Mouse (Mus musculus) ES-E14 (cell line): Measurements from ENCODE around the gene Kif26b.

Experiments used
- CHD2 ChIP-seq: IDR thresholded peaks from 2 replicates; pipeline ENCODE4 v1.6.1; 2014; ENCODE audit warnings: mild to moderate bottlenecking, low read depth, low read length, inconsistent platforms
- HCFC1 ChIP-seq: IDR thresholded peaks from 2 replicates; pipeline ENCODE4 v1.6.1; 2012; ENCODE audit warnings: low read length, inconsistent platforms, borderline replicate concordance; ENCODE audit not compliant: insufficient read depth
- MAFK ChIP-seq: IDR thresholded peaks from 2 replicates; pipeline ENCODE4 v1.6.1; 2014; ENCODE audit warnings: mild to moderate bottlenecking, low read depth, low read length, inconsistent platforms; ENCODE audit not compliant: insufficient read depth
- ZC3H11A ChIP-seq: IDR thresholded peaks from 2 replicates; pipeline ENCODE4 v1.6.1; 2012; ENCODE audit warnings: low read depth, mild to moderate bottlenecking, inconsistent platforms, low read length, borderline replicate concordance

- TF ChIP-seq HCFC1 (no peak), ZC3H11A (no peak), CHD2 (no peak), MAFK (no peak)
Observed at GRCm38 (mm10) chr1:178683631-178684030, 154.7 kb downstream of the Kif26b start.
